Mouse (Mus musculus) G1E-ER4 (cell line): ENCODE data around the gene Dock7. TPM values are rescaled to one million over a fixed set of nuclear protein-coding genes. Genes with fewer than 3 reads are reported as not detected.

Experiments
- GATA1 ChIP-seq: IDR thresholded peaks from one replicate; pipeline ENCODE4 v1.8.0; 2012; ENCODE audit warnings: low read length, inconsistent platforms
- polyA plus RNA-seq: library from polyadenylated mRNA; stranded (reverse); fragments of >175 nt; gene quantifications from 2 replicates; pipeline ENCODE4 v1.2.3, GENCODE M21; 2012

The Dock7 gene
- not detected in 2 replicates for polyA plus RNA-seq

DNA sequence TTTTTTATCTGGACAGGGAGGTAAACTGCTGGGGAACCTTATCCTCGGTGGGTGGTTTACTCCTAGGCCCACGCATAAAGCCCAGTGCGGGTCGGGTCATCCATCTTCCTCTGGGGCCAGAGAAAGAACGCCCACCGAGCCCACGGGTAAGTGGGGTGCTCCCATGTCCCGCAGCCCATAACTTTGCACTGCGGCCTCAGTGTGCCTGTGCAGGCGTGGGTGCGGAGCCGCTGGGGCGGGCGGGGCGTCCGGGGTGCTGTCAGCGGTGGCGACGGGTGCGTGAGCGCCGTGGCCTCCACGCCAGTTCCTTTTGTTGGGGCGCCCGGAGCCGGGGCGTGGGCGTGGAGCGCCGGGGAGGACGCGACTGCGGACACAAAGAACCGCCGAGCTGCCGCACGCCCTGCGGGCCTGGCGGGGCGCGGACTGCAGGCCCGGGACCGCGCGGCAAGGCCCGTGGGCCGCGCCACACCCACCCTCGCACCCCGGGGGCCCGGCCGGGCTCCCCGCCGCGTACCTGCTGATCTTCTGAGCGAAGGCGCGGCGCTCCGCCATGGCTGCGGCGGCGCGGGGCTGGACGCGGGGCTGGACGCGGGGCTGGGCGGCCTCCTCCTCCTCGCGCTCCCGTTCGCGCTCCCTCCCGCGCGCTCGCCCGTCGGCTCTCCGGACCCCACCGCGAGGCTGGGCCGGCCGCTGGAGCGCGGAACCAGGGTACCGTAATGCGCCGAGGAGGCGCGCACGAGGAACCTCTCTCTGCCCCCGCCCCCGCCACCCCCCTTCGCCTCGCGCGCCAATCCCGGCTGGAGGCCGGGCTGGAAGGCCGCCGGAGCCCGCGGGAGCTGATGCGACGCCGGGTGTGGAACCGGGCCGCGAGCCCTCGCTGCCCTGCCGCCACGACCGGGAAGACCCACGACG, at the start of gene Dock7:
Gene Dock7, minus strand, starts transcription at position 705 of the 912 bp plus-strand sequence.
- TF ChIP-seq GATA1: no peak

DNA sequence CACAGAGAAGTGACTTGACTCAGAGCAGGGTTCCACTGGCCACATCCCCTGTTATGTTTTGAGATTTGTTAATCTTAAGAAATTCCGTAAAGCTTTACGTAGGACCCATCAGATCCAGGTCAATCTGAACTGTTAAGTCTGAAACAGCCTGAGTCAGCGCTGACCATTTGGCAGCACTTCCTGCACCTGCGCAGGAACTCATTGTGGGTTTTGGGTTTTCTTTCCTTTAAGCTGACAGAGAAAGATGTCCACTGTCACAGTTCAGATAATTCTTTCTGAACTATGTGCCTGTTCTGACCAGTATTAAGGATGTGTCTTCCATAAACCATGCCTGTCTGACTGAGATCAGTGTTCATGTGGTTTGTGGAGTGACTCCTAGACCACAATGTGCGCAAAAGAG, 48.2 kb upstream of the Dock7 start:
- no peak for TF ChIP-seq GATA1

DNA sequence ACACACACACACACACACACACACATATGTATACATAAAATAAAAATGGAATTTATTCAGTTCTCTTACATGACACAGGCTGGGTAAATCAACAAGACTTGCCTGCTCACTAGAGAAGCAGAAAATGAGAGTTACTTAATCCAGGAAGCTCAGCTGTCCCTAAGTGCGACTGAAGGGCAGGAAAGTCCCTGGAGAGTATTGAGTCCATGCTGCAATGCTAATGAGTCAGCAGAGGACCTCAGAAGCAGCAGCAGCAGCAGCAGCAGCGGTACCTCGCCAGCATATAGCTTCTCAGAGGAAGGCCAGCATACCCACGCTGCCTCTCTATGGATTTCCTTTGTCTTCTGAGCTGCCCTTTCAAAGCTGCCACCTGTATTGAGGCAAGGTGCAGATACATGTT, 42.8 kb upstream of the Dock7 start:
- TF ChIP-seq GATA1: no peak

DNA sequence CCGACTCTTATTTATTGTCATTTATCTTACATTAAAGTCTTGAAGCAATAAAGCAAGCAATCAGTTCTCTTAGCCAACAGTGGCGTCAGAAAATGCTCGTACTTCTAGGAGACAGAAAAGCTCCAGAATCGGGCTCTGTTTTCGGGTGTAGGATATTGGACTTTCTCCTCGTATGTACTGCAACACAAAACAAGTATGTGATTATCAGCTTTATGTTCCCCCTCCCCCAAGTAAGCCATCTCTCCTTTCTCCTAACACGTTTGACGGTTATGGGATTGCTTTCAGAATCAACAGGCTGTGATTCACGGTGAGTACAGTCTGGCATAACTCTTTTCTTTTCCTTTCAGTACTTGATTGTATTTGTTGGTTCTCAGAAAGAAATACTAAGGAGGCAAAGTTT, 42.3 kb upstream of the Dock7 start:
- no peak for TF ChIP-seq GATA1

DNA sequence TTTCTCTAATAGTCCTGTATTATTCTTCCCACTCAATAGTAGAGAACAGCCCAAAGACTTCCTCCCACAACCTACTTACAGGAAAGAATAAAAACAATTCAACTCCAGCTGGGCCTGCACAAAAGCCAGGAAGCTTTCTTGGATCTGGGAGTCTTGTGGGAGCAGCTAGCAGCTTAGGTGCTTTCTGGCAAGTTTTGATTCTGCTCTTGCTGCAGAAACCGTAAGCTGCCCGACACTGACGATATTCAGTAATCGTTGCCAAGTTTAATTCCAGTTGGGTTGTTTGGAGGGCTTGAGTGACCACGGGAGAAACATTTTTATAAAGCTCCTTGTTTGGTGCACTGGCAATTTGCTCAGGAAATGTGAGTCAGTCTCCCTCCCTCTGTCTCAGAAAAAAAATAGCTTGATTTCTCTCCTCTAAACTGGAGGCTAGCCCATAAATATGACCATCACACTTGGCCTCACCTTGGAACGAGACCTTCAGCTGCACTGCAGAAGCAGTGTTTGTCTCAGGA, 40.8 kb upstream of the Dock7 start:
- TF ChIP-seq GATA1: no peak

DNA sequence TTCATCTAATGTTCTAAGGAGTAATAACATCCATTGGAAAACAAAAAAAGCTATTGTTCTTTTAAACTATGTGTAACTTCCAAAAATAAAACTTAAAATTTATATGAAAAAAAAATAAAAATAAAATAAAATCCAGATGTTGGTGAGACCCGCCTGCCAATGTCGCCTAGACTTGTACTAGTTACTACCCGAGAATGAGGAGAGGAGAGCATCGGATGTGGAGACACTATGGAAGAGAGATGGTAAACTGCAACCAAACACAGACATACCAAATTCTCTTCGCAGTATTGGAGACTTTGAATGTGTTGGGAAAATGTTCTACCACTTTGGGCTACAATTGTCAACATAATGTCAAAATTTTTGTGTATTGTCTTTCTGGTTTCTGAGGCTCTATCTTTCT, 40.2 kb upstream of the Dock7 start:
- TF ChIP-seq GATA1: no peak

DNA sequence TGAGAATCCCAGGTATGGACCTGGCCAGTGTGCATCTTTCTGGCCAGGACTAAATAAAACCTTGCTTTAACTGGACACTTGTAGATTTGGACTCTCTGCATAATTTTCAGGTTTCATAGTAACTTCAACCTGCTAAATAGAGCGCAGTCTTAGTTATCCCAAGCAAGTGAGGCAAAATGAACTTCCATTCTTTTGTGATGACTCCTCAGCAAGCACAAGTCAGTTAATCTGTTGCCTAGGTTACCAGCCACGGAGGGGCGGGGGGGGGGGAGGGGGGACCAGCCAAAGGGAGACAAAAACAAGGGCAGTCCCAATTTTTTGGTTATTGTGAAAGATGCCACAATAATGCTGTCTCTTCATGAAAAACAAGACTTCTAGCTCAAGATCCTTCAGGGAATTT, 39.7 kb upstream of the Dock7 start:
- no peak for TF ChIP-seq GATA1

DNA sequence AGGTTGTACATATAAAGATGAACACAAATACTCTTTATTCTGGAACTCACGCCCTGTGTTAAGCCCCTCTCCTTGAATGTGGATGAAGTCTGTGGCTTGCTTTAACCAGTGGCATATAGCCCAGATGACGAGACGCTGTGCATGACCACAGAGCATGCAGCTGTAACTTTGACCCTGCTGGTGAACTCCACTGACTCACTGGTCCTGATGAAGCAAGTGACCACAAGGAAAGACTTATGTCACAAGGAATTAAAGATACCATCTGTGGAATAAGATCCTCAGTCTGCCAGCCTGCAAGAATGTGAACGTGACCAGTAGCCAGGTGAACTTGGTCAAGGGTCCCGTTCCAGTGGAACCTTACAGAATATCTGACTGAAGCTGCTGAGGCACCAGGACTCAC, 37.8 kb upstream of the Dock7 start:
- TF ChIP-seq GATA1: no peak

DNA sequence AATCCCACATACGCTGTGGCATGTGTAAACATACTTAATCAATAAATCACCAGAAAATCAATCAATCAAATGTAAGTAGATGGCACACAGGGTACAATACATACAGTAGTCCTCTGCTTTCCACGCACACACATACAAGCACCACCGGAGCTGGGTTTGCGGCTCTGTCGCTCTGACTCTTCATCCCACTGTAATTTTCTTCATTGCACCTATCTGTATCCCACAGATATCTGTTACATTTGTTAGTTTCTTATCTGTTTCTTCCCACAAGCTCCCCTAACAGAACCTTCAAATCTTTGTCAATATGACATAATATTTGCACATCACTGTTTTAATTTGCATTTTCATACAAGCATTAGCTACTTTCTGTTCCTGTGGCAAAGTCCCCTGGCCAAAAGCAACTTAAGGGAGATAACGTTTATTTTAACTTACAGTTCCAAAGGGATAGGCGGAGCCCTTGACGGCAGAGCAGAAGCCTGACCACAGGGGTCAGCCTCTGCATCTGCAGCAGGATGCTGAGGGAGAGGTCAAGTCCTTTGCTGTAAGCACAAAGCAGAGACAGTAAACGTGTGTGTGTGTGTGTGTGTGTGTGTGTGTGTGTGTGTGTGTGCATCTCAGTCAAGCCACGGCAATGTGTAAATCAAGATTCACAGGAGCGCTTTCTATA, 36.1 kb upstream of the Dock7 start:
- TF ChIP-seq GATA1: no peak

DNA sequence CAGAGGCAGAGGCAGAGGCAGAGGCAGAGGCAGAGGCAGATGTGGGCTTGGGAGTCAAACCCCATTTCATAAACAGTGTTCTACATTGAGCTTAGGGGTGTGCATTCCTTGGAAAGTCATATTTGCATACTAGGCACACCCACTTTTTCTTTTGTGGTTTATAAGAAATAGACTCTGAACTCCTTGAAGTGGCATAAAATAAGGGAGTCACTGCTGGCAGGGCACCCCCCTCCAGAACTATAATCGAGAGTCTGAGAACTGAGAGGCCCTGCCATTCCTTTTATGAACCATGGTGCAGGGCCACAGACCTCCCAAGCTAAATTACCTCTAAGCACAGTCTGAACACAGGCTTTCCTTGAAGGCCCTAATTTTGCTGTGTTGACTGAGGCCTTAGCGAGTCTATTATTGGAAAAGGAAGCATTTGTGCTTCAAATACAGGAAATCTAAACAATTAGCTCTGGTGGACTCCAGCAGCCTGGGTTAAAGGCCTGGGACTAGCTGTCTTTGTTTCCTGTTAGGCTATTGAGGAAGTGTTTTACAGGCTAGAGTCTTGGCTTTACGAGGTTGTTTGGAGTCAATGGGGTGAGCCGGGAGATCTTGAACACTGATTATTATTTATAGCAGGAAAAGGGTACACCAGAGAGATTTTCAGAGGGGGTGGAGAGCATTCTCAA, 31.3 kb upstream of the Dock7 start:
- no peak for TF ChIP-seq GATA1

DNA sequence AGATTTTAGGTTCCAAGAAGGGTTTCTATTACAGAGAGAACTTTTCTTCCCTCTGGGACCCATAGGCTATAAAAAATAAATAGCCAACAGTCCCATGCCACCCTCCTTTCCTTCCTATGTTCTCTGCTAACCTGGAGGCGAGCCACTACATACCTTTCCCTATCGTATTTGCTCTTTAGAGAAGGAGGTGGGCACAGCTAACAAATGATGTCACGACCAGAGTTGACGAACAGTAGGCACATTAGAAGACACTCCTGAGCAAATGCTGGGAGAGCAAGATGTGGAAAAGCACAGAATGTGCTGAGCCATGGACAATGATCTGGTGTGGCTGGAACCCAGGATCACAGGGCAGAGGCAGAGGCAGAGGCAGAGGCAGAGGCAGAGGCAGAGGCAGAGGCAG, 30.7 kb upstream of the Dock7 start:
- no peak for TF ChIP-seq GATA1

DNA sequence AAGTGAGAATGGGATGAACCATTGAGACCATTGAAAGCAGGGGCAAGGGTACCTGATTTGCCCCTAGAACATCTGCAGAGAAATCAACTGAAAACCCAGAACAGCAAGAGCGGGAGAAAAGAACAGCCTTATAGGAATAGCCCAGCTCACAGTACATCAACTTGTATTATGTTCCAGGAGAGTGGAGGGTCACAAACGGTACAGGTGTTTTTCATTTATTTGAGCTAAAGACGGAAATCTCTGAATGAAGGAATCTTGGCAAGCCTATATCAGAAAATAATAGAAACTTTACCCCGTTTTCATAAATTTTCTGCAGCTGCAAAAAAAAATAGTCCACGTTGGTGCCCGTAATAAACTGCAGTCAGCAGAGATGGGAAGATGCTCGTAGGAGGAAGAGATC, 22.6 kb upstream of the Dock7 start:
- TF ChIP-seq GATA1: no peak

DNA sequence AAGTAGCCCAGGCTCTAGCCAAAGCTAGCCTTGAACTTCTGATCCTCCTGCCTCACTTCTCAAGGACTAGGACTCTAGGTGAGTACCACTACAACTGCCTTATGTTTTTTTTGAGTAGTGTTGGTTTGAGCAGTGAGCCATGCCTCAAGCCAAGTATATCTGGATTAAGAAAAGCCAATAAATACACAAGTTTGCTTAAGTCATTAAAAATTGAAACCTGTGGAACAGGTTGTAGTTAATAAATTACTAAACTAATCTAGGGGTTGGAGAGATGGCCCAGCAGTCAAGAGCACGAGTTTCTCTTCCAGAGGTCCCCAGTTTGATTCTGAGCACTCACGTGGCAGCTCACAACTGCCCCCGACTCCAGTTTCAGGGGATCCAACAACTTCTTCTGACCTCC, 20.9 kb upstream of the Dock7 start:
- no peak for TF ChIP-seq GATA1

DNA sequence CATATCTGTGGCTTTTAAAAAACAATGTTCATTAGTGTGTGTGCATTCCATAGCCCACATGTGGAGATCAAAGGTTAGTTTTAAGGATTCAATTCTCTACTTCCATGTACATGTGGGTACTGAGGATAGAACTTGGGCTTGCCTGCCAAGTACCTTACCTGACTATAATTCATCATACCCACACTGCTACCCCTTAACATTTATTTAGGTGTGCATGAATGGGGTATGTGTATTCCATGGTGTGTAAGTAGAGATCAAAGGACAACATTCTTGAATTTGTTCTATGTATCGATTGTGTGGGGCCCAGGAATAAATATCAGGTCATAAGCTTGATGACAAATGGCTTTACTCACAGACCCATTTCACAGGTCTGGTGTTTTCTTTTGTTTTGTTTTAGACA, 20.5 kb upstream of the Dock7 start:
- no peak for TF ChIP-seq GATA1

DNA sequence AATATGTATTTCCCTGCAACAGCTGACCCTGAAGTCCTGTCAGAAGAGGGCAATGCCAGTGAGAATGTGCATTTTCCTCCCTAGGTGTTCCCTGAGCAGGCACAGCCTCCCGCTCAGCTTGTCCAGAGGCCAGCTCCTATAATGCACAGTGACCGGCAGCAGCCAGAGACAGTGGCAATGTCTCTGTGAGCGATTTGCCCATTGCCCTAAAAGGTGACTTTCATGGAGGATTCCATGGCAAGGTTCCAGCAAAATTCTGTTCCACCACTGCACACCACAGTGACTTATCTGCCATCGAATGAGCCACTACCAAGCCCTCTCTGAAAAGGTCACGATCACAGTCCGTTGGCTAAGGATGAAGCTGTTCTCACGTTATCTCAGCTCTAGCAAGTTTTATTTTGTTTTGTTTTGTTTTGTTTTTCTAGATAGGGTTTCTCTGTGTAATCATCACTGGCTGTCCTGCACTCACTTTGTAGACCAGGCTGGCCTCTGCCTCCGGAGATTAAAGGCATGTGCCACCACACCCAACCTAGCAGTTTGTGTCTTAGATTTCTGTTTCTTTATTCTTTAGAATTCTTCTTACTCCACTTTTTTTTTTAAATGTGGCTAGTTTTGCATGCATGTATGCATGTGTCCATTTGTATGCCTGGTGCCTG, 17.4 kb upstream of the Dock7 start:
- TF ChIP-seq GATA1: no peak

DNA sequence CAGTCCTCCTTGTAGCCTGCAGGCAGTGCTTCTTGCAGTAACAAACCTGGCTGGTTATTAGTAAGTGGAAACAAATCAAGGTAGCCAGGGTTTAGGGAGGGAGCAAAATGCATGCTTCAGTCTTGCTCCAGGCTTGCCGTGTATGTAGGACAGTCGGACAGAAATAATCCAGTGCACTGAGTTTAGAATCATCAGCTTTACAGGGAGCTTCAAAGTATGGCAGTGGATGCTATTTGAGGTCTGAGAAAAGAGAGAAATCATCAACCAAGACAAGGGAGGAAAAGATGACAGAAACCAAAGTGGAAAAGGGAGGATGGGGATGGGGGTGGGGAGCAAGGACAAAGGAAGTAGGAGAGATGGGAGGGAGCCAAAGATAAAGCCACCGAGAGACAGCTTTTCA, 13.8 kb upstream of the Dock7 start:
- TF ChIP-seq GATA1: no peak
